Mouse (Mus musculus): ENCODE results near the gene Vamp5. TPM values are rescaled to one million over a fixed set of nuclear protein-coding genes. Genes with fewer than 3 reads are reported as not detected.
A peak's percentile ranks its signal among the peaks of the same experiment; 100 is the strongest.

Gene Vamp5
- polyA plus RNA-seq, 1 experiment from 2014 or later = 14.9 TPM

- Histone ChIP-seq H3K27ac (ENCODE audit: low read depth, low read length) (no peak overlapping the region), H3K36me3 (ENCODE audit: control insufficient read depth, insufficient read depth) (no peaks in the 10 kb centered on the region; the same call in 1 of the 2 replicates), H3K9ac (ENCODE audit: low read depth, low read length) (no peak overlapping the region), H3K9me3 (ENCODE audit: control insufficient read depth) (no peaks in the 10 kb centered on the region), H3K4me1 (replicated peaks; ENCODE audit: control insufficient read depth, insufficient read depth, low read length) (peaks cover 5% of the 10 kb centered on the region; the same call in 1 of the 2 replicates), H3K4me3 (ENCODE audit: low read depth, low read length) (no peak overlapping the region), H3K4me2 (replicated peaks; ENCODE audit: low read depth) (no peak overlapping the region), H3K27me3 (replicated peaks; ENCODE audit: control insufficient read depth, insufficient read depth, low read length) (no peaks in the 10 kb centered on the region)
- WGBS = 48% methylated on average over 6 of the region's 6 CpGs
- ATAC-seq = no peak
- TF ChIP-seq CTCF (IDR thresholded peaks at IDR 0.05; ENCODE audit: low read depth) = no peak
Observed at GRCm38 (mm10) chr6:72364985-72365384, 15.3 kb downstream of the Vamp5 start.

DNA sequence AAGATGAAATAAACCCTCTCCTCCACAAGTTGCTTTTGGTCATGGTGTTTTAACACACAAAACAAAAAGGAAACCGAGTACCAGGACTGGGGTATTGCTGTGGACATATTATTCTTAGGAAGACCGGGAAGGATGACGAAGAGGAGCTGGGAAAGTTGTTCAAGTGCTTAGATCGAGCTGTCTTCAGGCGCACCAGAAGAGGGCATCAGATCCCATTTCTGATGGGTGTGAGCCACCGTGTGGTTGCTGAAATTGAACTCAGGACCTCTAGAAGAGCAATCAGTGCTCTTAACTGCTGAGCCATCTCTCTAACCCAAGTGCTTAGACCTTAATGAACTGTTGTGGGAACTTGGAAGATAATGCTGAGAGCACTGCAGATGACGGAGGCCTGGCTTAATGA is 16.3 kb downstream of the Vamp5 start:
- Histone ChIP-seq H3K27me3 (replicated peaks; ENCODE audit: control insufficient read depth, insufficient read depth, low read length) (no peaks in the 10 kb centered on the region), H3K36me3 (ENCODE audit: control insufficient read depth, insufficient read depth) (peaks cover 8% of the 10 kb centered on the region; the same call in 1 of the 2 replicates), H3K27ac (ENCODE audit: low read depth, low read length) (no peak overlapping the region), H3K9me3 (ENCODE audit: control insufficient read depth) (no peaks in the 10 kb centered on the region), H3K4me3 (ENCODE audit: low read depth, low read length) (no peak overlapping the region), H3K4me1 (replicated peaks; ENCODE audit: control insufficient read depth, insufficient read depth, low read length) (peaks cover 5% of the 10 kb centered on the region; the same call in 1 of the 2 replicates), H3K4me2 (replicated peaks; ENCODE audit: low read depth) (no peak overlapping the region), H3K9ac (ENCODE audit: low read depth, low read length) (no peak overlapping the region)
- peak; percentile 53 for TF ChIP-seq CTCF (IDR thresholded peaks at IDR 0.05; ENCODE audit: low read depth)
- WGBS = 46% methylated on average over 7 of the region's 7 CpGs
- no peak for ATAC-seq

- peak; percentile 96 for ATAC-seq
- H3K27me3 ChIP-seq (replicated peaks; ENCODE audit: control insufficient read depth, insufficient read depth, low read length) = no peaks in the 10 kb centered on the region
- no peaks in the 10 kb centered on the region for H3K9me3 ChIP-seq (ENCODE audit: control insufficient read depth)
- under 1% methylated on average over 42 of the region's 42 CpGs for WGBS
- peak overlapping the region; percentile 86 for H3K4me2 ChIP-seq (replicated peaks; ENCODE audit: low read depth)
- peaks cover 5% of the 10 kb centered on the region; the same call in 1 of the 2 replicates for H3K4me1 ChIP-seq (replicated peaks; ENCODE audit: control insufficient read depth, insufficient read depth, low read length)
- H3K9ac ChIP-seq (ENCODE audit: low read depth, low read length) = peak overlapping the region; percentile 78
- H3K4me3 ChIP-seq (ENCODE audit: low read depth, low read length) = peak overlapping the region; percentile 75
- peaks cover 16% of the 10 kb centered on the region; the same call in 1 of the 2 replicates for H3K36me3 ChIP-seq (ENCODE audit: control insufficient read depth, insufficient read depth)
- peak overlapping the region; percentile 67 for H3K27ac ChIP-seq (ENCODE audit: low read depth, low read length)
- TF ChIP-seq CTCF (IDR thresholded peaks at IDR 0.05; ENCODE audit: low read depth) = peak; percentile 64
Observed at GRCm38 (mm10) chr6:72362132-72363028, 17.9 kb downstream of the Vamp5 start.

GRCm38 (mm10) chr6:72361121-72361551 is 19.1 kb downstream of the Vamp5 start:
- ATAC-seq = no peak
- H3K9ac ChIP-seq (ENCODE audit: low read depth, low read length) = peak overlapping the region; percentile 78

GRCm38 (mm10) chr6:72360599-72360935 is 19.7 kb downstream of the Vamp5 start:
- ATAC-seq = no peak
- H3K36me3 ChIP-seq (ENCODE audit: control insufficient read depth, insufficient read depth) = peaks cover 16% of the 10 kb centered on the region; the same call in 1 of the 2 replicates
- H3K9ac ChIP-seq (ENCODE audit: low read depth, low read length) = no peak overlapping the region
- peaks cover 5% of the 10 kb centered on the region; the same call in 1 of the 2 replicates for H3K4me1 ChIP-seq (replicated peaks; ENCODE audit: control insufficient read depth, insufficient read depth, low read length)
- peak overlapping the region; percentile 36 for H3K27ac ChIP-seq (ENCODE audit: low read depth, low read length)
- no peaks in the 10 kb centered on the region for H3K27me3 ChIP-seq (replicated peaks; ENCODE audit: control insufficient read depth, insufficient read depth, low read length)
- no peak for TF ChIP-seq CTCF (IDR thresholded peaks at IDR 0.05; ENCODE audit: low read depth)
- WGBS = 33% methylated on average over 7 of the region's 7 CpGs
- no peak overlapping the region for H3K4me3 ChIP-seq (ENCODE audit: low read depth, low read length)
- peak overlapping the region; percentile 86 for H3K4me2 ChIP-seq (replicated peaks; ENCODE audit: low read depth)
- H3K9me3 ChIP-seq (ENCODE audit: control insufficient read depth) = no peaks in the 10 kb centered on the region

More at GRCm38 (mm10) chr6:72361121-72361551, 19.1 kb downstream of the Vamp5 start:
- Histone ChIP-seq H3K4me2 (replicated peaks; ENCODE audit: low read depth) (peak overlapping the region; percentile 86), H3K27me3 (replicated peaks; ENCODE audit: control insufficient read depth, insufficient read depth, low read length) (no peaks in the 10 kb centered on the region), H3K9me3 (ENCODE audit: control insufficient read depth) (no peaks in the 10 kb centered on the region), H3K4me3 (ENCODE audit: low read depth, low read length) (peak overlapping the region; percentile 75), H3K27ac (ENCODE audit: low read depth, low read length) (no peak overlapping the region), H3K4me1 (replicated peaks; ENCODE audit: control insufficient read depth, insufficient read depth, low read length) (peaks cover 5% of the 10 kb centered on the region; the same call in 1 of the 2 replicates), H3K36me3 (ENCODE audit: control insufficient read depth, insufficient read depth) (peaks cover 16% of the 10 kb centered on the region; the same call in 1 of the 2 replicates)
- no peak for TF ChIP-seq CTCF (IDR thresholded peaks at IDR 0.05; ENCODE audit: low read depth)
- WGBS = 39% methylated on average over 5 of the region's 5 CpGs

GRCm38 (mm10) chr6:72359891-72360598 is 20.2 kb downstream of the Vamp5 start:
- 47% methylated on average over 11 of the region's 11 CpGs for WGBS
- no peaks in the 10 kb centered on the region for H3K9me3 ChIP-seq (ENCODE audit: control insufficient read depth)
- H3K4me3 ChIP-seq (ENCODE audit: low read depth, low read length) = no peak overlapping the region
- no peak overlapping the region for H3K9ac ChIP-seq (ENCODE audit: low read depth, low read length)
- no peak for TF ChIP-seq CTCF (IDR thresholded peaks at IDR 0.05; ENCODE audit: low read depth)
- H3K4me1 ChIP-seq (replicated peaks; ENCODE audit: control insufficient read depth, insufficient read depth, low read length) = peaks cover 5% of the 10 kb centered on the region; the same call in 1 of the 2 replicates
- H3K4me2 ChIP-seq (replicated peaks; ENCODE audit: low read depth) = peak overlapping the region; percentile 86
- H3K27ac ChIP-seq (ENCODE audit: low read depth, low read length) = peak overlapping the region; percentile 36
- peaks cover 16% of the 10 kb centered on the region; the same call in 1 of the 2 replicates for H3K36me3 ChIP-seq (ENCODE audit: control insufficient read depth, insufficient read depth)
- H3K27me3 ChIP-seq (replicated peaks; ENCODE audit: control insufficient read depth, insufficient read depth, low read length) = no peaks in the 10 kb centered on the region
- no peak for ATAC-seq

All from intestine, postnatal 0 days (tissue).